Mouse (Mus musculus) c-Kit-positive CD71-positive TER-119-negative erythroid progenitor cells, embryonic 14.5 days (primary cell): ENCODE measurements around the gene Letmd1.
"Not testable (repeated sequence)": the region's sequence is repeated elsewhere in the genome, so short reads cannot be mapped to it uniquely, and the experiment has no call there.

ENCODE experiments used
- DNase-seq: peaks from one replicate; pipeline ENCODE4 v3.0.0-alpha.2; 2013; ENCODE audit warnings: low read depth

Letmd1 gene

GRCm38 (mm10) chr15:100452486-100452885 lies 16.3 kb upstream of the Letmd1 start:
- no peak for DNase-seq

GRCm38 (mm10) chr15:100456356-100456991 lies 12.3 kb upstream of the Letmd1 start:
- DNase-seq = no peak

DNA sequence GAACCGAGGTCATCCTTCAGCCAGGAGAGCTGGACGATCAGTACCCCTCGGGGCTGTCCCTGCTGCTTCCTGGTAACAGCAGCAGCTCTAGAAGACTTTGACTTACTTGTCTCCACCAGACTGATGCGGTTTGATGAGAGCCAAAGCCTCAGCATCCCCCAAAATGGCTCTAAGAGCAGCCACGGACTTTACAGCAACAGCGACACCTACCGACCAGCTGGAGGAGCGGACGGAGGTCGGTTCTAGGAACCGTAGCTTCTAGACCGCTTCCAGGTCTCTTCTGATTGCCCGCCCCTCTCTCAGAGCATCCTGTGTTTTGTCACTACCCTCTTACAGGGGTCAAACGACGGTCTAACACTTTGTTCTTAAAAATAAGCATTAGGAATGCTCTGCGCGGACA lies 11.5 kb upstream of the Letmd1 start:
- peak; percentile 77 for DNase-seq

DNA sequence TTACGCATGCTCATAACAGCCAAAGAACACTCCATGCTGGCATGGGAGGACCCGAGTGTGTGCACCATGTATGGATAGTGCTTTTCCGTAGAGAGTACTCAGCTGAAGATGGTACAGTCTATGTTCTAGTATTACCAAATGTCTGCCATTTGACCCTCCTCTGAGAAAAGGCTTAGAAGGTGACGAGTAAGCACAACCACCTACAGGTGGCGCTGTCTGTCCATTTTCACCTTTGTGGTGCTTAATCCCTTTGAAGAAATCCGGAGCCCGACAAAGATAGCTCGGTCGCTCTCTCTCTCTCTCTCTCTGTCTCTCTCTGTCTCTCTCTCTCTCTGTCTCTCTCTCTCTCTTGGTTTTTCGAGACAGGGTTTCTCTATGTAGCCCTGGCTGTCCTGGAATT lies 10.8 kb upstream of the Letmd1 start:
- peak; percentile 90 for DNase-seq

DNA sequence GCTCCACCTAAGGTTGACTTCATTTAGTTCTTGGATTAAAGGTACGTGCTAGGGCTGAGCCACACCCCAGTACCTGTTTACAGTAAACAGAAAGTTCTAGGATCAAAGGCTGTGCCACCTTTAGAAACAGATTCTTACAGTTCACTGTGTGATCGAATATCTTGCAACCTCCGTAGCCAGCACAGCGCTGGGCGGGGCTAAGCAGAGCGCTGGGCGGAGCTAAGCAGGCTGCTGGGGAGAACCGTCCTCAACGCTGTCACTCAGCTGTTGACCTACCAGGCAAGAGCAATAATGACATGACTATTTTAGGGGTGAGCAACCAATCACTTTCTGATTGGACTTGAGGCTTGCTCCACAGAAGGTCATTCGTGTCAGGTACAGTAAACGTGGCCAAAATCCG lies 7.9 kb upstream of the Letmd1 start:
- peak; percentile 74 for DNase-seq

DNA sequence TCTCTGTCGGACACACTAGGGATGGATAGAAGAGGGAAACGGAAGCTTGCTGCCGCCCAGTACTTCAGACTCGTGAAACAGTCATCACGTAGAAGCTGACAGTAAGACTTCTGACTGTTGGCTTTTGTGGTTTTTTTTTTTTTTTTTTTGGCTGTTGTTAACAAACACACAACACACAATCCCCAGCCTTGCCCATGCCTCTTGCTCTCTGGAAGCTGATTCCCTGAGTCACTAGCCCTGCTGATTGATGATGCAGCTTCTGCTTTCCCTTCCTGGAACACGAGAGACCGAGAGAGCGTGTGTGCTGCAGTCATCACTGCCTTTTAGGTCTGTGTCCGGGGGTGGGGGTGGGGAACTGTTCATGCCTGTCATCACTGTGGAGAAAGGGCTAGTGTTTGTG lies 7.2 kb upstream of the Letmd1 start:
- DNase-seq = no peak

DNA sequence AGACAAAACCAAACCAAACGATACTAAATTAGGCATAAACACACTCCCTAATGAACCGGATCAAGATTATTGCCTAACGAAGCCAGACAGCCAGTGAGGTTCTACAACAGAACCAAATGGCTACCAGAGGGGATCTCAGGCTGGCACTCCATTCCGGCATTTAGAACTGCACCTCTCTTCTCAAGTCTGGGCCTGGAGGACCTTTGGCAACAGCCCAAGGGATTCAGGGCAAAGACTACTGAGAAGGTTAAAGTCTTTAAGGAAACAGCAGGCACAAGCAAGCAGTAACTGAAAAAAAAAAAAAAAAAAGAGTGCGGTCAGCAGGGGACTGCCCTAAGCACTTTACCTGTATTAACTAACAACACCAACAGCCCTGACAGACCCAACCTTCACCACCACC lies 6.7 kb upstream of the Letmd1 start:
- DNase-seq = no peak

DNA sequence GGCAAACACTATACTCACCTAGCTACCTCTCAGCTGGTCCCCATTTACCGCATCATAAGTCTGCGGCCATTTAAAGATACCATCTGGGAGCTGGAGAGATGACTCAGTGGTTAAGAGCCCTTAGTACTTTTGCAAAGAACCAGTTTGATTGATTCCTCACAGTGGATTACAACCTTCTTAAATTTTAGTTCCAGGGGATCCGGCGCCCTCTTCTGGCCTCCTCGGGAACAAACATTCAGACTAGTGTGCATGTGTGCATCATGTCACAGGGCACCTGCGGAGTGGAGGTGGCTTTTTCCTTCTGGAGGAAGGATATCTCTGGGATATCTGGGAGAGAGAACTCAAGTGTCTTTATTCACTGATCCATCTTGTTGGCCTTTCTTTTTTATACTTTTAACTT lies 5.1 kb upstream of the Letmd1 start:
- peak; percentile 57 for DNase-seq

GRCm38 (mm10) chr15:100465432-100465831 lies 3.4 kb upstream of the Letmd1 start:
- no peak for DNase-seq

DNA sequence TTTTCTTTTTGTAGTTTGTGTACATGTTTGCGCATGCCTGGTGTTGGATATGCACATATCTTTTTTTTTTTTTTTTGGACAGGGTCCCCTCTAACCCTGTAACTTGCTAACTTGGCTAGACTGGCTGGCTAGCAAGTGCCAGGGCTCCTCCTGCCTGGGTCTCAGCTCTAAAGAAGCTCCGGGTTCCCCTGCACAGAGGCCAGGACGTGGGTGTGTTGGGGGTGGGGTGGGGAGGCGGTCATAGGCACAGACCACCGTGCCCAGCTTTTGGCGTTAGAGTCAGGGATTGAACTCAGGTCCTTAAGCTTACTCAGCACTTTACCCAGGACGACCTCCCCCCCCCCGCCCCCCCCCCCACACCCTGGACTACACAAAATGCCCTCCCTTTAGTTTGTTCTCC lies 1.1 kb upstream of the Letmd1 start:
- DNase-seq = no peak

DNA sequence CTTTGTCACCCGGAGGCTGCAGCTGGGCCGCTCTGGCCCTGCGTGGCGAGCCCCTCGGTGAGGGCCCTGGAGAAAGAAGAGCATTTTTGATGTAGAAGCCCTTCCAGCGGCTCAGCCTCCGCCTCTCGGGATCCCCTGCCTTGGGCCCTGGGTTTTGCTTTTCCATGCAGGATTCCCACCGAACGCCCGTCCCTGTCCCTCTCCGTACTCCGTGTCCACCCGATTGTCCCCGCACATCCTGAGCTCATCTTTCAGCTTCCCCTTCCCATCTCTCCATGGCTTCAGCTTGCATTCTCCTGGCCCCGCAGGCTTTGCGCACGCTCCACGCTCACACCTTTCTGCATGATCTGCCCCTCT lies 344 bp downstream of the Letmd1 start:
- DNase-seq = no peak

GRCm38 (mm10) chr15:100470037-100470436 lies 1.2 kb downstream of the Letmd1 start:
- DNase-seq = no peak

DNA sequence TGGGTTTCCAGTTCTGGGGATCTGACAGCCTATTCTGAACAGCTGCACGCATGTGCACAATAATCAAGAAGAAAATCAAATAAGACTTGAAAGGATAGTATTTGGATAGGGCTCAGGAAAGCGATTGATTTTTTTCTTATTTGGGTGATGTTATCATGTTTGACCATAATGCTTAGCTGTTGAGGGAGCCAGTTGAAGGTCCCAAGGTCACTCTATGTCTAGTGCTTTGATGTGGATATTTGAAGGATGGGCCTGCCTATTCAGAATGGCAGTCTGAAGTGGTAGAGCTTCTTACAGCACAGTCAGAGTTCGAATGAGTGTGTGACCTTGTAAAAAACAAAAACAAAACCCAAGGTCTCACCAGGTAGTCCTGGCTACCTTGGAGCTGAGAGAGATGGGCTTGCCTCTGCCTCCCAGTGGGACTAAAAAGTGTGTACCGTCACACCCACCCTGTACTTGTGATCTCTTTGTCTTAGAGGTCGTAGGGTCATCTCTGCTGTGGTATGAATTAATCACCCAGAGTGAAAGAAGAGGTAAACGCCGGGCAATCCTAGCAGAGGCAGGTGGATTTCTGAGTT lies 5.2 kb downstream of the Letmd1 start:
- no peak for DNase-seq

GRCm38 (mm10) chr15:100478351-100478750 lies 9.5 kb downstream of the Letmd1 start:
- no peak for DNase-seq

DNA sequence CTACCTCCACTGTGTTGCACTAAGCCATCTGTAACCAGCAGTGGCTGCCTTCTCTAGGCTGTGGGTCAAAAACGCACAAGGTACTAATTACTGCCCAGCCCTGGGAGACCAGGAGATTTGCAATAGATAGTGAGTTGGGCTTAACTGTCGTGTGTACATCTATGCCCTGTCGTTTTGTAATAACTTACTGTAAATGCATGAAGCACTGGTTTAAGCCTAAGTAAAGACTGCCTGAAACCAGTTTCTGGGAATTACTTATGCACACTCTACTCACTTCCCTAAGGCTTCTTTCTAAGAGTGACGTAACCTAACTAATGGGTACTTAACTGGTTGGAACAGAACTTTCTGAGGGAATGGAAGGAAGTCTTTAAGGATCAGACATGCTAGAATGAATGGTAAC lies 10.1 kb downstream of the Letmd1 start:
- no peak for DNase-seq

DNA sequence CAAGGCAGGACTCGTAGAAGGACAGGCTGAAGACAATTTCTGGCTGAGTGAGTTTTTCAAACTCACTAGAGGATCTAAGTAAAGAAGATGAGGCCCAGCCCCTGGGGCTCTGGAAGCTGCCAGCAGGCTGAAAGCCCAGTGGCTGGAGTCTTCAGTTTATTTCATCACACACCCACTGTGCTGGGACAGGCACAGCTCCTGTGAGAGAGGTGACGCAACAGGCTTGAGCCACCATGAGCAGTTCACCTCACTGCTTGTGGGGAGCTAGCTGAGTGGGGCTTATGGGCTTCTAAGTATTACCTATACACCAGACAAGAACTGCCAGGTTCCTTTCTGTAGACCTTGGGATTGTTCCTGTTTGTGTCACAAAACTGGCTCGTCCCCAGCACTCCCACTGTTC lies 16.8 kb downstream of the Letmd1 start:
- no peak for DNase-seq

DNA sequence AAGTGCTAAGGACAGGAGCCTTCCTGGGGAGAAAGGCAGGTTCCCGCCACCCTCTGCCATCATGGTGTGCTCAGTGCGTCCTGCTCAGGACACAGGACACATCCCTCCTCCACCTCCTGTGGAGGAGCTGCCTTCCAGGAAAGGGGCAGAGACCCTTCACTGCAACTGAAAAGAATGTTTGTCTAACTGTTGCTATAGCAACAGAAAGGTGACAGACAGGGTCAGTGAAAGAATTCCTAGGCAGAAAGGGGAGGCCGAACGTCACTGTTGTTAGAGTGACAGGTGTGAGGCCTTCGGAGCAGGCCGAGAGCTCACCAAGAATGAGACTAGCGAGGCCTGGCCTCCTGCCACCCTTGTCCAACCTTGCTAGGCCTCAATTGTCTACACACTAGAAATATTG lies 17.6 kb downstream of the Letmd1 start:
- DNase-seq = no peak

DNA sequence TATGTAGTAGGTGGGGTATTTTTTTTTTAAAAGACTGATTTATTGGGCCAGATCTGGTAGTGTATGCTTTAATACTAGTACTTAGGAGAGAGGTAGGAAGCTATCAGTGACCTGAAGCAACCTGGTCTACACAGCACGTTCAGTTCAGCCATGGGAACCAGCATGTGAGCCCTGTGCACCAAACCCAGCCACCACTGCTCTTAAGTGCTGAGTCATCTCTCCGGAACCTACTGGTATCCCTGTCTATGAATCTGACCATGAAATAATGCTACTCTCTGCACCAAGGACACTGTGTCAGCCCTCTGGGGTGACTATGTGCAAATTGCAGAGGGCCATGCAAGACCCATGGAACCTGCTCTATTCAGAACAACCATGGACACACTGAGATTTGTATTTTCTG lies 18.2 kb downstream of the Letmd1 start:
- no peak for DNase-seq

DNA sequence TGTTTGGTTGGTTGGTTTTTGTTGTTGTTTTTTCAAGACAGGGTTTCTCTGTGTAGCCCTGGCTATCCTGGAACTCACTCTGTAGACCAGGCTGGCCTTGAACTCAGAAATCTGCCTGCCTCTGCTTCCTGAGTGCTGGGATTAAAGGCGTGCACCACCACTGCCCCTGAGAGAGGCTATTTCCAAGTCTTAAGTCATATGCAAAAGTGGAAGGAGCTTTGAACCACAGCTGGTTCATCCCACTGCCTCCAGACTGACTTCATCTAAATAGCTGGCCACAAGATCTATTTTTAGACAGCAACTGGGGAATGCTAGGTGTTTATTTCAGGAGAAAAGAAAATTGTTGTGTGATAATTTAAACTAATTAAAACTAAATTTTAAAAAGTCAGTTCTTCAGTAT lies 19.5 kb downstream of the Letmd1 start:
- DNase-seq = not testable (repeated sequence)

DNA sequence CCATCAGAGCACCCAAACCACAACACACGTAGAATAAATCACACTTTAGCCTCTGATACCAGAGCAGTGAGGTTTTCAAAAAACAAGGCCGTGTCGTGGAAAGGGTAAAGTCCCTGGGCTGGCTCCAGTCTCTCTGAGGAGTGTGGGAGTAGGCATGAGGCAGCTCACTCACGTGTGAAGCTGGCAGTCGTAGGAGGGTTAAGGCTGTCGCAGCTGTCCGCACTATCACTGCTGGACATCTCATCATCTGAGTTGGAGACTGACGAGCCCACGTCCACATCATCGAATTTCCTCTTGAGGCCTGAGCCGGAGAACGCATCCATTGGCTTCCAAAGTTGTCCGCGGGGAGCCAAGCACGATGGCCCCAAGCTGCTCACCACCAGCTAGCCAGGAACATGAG lies 20.4 kb downstream of the Letmd1 start:
- DNase-seq = no peak

- no peak for DNase-seq
Observed at GRCm38 (mm10) chr15:100491966-100492365, 23.1 kb downstream of the Letmd1 start.

- DNase-seq = no peak
Observed at GRCm38 (mm10) chr15:100494647-100495046, 25.8 kb downstream of the Letmd1 start.

GRCm38 (mm10) chr15:100495102-100495501 lies 26.3 kb downstream of the Letmd1 start, which contains the start of gene Csrnp2:
Gene Csrnp2, minus strand, starts transcription at chr15:100495488.
- DNase-seq = peak; percentile 65

- not testable (repeated sequence) for DNase-seq
Observed at GRCm38 (mm10) chr15:100499506-100499905, 30.7 kb downstream of the Letmd1 start.
